Mouse (Mus musculus) layer of hippocampus, adult 8-10 months (tissue): ENCODE data around the gene Optc. TPM values are rescaled to one million over a fixed set of nuclear protein-coding genes. Genes with fewer than 3 reads are reported as not detected.

Source experiments
- DNase-seq, 2 experiments: peaks; one replicate each; pipeline ENCODE4 v3.0.0; 2022; ENCODE audit warnings: low spot score in 2 of 2
- total RNA-seq, 4 experiments: library from RNA; stranded (reverse); gene quantifications; 2 replicates each; pipeline ENCODE4 v1.2.4; 2022

Gene Optc
- total RNA-seq, 4 experiments from 2014 or later: 0.21 to 0.67 (median 0.53) TPM

DNA sequence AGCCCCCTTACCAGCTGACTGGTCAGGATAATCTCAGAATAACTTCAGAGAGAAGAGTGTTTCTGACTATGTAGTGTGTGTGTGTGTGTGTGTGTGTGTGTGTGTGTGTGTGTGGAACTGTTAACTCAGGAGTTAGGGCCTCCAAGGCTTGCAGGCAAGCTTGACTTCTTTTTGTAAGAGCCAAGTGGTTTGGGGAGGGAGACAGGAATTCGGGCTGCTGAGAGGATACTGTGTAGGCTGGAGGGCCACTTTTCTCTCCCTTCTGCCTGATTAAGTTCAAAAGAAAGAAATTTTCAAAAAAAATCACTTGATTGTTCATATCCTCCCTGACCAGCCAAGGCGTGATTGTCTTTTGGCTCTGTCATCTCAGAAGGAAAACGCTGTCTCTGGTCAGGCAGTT is 12.6 kb upstream of the Optc start:
- DNase-seq: no peak

DNA sequence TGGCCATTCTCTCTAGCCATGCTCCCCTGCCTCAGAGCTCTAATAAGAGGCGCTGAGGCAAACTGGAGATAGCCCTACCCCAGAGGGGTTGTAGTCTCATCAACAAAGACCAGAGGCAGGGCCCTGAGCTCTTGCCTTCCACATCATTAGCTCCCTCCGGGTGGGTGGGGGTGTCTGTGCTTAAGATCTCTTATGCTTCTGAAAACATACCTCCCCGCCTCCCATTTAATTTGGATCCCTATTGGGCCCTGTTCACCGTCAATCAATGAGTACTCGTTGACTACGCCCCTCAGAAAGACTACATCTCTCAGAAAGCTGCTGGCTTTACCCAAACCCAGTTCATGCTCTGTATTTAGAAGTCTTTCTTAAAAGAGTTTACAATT is 10.3 kb upstream of the Optc start:
- no peak for DNase-seq

DNA sequence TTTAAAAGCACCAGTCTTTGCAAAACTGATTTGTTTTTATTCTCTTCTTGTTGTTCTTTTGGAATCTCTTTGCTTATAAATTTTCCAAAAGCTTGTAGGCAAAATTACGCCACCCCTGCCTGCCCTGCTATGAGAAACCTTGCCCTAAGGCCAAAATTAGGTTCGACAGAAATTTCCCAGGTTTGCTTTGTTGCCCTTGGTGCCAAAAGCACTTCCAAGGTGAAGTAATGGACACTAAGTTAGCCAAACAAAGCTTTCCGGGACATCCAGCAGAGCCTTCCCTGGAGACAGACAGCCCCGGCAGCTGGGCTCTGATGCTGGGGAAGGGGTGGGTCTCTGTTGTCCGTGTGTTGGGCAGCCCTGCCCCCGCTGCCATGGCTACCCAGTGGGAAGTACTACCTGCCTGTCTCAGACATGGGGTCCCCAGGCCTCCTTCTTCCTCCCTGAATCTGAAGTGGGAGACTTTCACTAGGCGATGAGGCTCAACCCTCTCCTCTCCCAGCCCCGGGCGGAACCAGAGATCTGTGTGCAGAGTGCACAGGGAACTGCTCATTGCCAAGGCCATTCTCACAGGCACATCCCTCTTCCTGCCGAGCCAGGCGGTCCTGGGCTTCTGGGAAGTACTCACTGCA is 9.8 kb upstream of the Optc start:
- DNase-seq: no peak

DNA sequence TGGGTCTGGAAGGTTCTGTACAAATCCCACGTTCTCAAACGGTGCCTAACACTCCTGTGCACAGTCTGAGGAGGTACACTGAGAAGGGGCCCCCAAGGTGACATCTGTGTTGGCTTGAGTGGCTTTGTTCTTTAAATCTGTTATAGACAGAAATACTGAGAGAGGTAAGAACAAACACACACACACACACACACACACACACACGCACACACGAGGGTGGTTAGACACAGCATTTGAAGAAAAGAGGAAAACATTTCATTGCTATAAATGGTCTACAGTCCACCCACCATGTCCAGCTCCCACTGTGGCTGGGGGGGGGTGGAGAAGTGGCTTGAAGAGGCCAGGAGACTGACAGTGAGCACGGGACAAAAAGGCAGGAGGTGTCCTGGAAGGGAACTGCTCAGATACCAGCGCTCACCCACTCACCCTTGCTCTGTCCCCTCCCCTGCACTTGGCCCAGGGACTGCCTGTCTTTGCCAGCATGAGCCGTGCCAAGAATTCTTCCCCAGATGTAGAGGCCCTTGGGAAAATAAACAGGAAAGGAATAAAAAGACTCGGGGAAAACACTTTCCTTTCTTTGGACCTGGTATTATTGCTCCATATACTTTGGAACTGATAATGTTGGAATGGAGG is 8.0 kb upstream of the Optc start:
- DNase-seq: peak in 1 of 2 experiments; percentile 52

DNA sequence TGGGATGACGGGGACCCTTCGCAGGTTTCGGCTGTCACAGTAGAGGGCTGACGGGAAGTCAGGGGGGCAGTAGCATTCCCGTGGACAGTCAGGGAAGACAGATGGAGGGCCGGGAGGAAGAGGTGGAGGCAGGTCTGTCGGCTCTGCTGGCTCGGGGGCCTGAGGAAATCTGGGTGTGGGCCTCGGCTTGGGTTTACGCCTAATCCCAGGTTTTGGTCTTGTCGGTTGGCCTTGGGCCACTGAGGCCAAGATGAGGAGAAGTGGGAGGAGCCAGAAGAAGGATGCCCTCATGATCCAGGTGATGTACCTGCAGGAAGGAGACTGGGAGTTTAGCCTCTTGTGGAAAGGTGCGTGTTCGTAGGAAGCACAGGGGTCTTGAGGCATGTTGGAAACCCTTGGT is 7.3 kb upstream of the Optc start:
- no peak for DNase-seq

DNA sequence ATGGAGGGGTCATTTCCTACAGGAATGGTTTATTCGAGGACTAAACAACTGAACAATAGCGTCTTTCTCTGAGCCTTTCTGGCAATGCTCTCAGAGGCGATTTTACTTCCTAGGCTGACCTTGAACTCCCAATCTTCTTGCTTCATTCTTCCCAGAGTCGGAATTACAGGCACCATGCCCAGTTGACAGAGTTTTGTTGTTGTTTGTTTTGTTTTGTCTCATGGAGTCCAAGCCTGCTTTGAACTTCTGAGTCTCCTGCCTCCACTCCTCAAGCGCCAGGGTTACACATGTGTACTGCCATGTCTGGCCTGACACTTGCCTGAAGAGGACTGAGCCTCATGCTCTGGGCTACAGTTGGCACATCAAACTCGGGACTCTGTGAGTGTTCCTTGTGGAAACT is 5.2 kb upstream of the Optc start:
- DNase-seq: no peak

DNA sequence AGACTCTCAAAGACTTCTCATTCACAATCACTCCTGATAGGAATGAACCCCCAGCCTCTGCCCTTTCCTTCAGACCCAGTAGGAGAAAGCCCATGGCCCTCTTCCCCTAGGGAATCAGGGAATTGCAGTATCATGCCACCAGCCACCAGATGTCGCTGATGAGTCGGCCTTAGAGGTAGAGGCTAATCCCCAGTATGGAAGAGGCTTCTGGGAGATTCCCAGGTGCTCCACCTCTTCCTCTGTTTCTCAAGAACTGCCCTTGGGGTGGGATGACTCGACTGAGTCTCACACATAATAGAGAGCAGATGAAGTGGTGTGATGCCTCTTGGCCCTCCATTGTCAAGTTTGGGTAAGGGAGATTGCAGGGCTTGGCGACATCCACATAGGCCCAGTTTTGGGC is 3.7 kb upstream of the Optc start:
- DNase-seq: peak in 1 of 2 experiments; percentile 46

DNA sequence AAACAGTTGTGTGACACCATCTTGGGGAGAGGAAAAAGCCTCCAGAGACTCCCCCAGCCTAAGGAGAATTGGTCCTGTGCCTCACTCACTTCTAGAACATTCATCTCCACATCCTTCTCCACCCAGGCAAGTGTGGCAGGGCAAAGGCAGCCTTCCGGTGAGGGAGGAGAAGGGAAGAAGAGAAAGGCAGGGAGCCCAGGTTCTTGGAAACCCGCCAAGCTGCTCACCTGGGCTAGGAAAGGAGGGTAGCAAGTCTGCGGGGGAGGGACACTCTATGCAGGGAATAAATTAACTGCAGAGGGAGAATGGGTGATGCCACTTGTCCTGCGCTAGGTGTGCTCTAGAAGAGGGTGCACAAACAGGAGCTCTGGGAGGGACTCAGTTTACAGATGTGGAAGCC is 3.2 kb upstream of the Optc start:
- no peak for DNase-seq

DNA sequence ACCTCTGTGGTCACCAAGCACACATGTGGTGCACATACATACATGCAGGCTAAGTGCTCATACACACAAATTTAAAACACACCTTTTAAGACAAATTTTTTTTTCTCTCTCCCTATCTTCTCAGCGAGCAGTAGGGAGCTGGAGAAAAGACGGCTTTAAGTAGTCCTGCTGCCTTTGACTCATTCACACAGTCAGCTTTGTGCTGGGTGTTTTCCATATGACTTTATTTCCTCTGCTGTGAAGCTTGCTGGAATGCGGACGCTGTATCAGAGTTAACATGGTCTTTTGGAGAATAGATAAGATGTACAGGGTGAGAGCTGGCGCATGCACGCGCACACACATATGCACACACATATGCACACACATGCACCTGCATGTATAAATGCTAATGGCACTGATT is 2.3 kb upstream of the Optc start:
- no peak for DNase-seq

DNA sequence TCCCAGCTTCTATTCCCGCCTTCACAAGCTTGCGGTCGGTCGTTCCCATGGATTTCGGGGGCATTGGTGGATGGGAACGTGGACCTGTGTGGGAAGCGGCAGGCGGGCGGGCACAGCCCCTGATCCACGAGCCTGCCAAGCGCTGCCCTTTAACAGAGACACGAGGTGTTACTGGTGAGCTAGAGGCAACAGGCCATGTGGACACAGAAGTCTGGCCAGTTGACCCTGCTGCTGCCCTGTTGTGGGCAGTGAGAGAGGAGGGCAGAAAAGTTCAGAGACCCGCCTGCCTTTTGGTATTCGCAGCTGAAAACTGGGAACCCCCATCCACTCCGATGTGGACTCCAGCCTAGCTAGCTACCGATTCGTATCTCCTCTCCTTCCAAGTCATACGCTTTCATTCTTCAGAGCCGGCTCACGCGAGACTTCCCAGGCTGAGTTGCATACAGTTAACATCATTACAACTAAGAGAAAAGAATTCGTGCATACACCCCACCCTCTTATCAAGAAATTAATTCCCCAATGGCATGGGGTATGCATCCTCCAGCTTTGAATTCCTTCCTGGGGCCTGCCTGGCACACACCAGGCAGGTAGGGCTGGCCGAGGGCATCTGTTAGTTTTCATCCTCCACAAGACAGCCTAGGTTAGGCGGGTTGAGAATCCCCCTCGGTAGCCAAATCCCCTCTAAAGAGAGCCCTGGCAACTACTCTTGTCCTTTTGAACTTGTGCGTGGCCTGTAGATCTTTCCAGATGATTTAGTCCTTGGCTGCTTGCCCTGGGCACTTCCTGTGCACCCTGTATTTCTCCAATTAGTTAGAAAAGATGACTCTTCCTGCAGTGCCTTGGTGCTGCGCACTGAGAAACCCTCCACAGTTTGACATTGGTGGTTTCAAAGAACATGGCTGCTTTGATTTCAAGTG is 1.1 kb upstream of the Optc start:
- DNase-seq: no peak

DNA sequence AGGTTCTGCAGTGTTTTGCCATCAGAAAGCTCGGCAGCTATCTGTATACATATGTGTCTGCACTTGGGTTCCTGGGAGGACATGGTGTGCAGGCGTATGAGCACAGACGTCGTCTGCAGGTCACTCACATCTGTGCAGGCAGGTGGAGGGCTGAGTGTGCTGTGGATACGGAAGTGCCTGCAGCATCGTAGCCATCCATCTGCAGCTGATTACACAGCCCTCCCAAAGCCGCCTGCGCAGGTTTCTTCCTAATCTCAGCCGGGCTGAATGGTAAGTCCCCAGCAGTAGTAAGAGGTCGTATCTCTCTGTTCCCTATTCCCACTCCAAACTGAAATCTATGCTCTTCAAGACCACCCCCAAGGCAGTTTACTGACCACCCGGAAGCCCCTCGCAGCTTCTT is 1.4 kb downstream of the Optc start:
- no peak for DNase-seq

DNA sequence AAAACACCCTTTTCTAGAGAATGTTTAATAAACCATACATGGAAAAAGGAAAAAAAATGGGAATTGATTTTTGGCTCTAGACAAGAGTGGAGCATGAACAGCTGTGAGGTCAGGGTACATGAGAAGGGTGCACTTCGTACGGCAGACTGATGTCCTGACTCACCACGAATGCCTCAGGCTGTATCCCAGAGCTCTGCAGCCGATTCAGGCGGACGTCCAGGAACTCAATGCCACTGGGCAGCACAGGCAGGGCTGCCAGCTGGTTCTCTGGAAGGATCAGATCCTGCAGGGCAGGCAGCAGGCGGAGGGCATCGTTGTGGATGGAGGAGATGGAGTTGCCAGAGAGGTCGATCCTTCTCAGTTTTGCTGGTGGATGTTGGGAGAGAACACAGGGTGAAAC is 7.0 kb downstream of the Optc start:
- DNase-seq: no peak

DNA sequence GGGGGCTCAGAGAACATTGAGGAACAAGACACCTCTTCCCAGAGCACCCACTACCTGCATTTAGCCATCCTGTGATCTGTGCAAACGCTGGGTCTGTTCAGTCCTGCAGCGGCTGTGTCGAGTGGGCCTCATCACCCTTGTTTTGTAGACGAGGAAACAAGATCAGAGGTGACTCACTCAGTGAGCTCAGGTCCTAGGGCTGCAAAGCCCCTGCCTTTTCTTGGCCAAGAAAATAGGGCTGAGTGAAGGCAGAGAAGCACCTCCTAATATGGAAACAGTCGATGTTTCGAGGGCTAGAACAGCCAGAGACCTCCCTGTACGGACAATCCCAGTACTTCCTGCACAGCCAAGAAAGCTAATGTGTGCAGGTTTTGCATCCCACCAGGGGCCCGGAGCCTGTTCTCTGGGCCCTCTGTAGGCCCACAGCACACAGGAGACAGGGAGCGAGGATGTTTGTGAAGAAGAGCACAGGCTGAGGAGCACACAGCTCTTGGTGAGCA is 8.7 kb downstream of the Optc start:
- DNase-seq: no peak

DNA sequence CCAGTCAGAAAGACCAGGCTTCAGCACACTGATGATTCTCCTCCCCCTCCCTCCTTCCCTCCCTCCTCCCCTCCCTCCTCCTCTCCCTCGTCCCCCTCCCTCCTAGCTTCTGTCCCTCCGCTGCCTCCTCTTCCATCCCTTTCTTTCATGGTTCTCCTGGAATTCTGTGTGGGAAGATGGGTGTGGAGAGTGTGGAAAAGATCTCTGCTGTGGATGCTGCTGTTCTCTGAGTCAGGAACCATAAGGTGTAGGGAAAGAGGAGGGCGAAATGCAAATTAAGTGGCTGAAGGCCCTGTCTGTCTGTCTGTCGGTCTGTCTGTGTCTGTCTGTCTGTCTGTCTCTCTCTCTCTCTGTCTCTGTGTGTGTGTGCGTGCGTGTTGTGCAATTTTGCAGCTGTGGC is 10.5 kb downstream of the Optc start:
- no peak for DNase-seq

DNA sequence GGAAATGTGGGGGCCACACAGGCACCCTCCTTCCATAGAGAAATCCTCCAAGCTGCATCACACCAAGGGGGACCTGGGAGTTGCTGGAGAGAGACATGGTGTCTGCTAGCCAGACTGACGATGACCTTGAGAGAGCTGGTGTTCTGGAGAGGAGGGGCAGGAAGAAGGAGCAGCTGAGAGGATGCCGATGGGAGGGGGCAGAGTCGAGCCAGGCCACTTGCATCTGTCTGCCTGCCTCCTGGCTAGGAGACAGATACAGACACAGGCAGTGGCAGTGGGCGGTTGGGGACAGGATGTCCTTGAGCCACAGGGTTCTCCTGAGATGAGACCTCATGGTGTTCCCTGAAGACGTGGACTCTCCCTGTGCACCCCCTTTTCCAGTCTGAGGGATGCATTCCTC is 16.3 kb downstream of the Optc start:
- DNase-seq: no peak

DNA sequence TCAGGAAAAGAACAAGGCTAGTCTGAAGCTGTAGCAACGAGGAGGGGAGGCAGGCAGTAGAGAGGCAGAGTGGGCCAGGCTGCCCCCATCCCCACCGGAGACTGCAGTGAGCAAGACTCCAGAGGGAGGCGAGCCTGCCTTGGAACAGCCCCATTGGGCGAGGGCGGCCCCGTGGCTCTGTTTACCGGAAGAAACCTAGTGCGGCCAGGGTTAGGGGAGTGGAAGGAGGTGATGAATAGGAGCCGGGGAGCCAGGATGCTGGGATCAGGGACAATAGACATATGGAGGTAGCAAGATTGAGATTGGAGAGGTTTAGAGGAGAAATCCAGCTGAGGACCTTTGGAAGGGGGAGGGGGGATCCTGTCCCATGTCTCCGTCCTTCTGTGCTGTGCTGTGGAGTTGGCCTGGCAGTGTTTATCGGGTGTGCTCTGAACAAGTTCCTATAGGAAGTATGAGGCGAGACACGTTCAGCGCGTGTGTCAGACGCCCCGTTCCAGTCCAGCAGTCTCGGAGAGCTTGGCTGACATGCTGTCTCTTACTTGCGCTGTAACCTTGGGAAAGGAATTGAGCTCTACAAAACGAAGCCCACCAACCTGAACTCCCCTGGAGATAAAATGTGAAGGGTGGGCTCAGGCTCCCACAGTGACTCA is 17.7 kb downstream of the Optc start:
- DNase-seq: no peak

DNA sequence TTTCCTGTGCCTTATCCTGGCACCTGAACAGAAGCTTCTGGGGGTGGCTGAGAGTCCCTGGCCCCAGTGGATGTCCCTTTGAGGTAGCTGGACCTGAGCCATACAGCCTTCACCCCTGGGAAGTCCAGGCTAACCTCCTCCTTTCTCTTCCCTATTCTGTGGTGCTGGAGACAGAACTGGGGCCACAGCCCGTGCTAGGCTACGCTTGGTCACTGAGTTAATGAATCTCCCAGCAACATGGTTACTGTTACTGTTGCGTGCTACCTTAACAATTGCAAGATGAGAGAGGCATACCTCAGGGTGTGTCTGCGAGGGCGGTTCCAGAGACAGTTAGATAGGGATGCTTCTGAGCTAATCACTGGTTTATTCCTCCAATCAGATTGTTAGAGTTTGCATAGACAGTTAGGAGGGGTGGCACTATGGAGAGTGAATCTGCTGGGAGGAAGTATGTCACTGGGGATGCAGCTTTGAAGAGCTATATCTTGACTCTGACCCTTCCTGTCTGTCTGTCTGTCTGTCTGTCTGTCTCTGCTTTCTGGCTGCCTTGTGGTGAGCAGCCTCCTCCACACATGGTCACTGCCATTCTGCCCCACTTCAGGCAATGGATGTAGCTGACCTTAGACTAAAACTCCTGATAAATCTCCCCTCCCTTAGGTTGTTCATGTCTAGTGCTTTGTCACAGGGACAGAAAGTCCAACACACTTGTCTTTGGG is 20.1 kb downstream of the Optc start:
- DNase-seq: no peak

DNA sequence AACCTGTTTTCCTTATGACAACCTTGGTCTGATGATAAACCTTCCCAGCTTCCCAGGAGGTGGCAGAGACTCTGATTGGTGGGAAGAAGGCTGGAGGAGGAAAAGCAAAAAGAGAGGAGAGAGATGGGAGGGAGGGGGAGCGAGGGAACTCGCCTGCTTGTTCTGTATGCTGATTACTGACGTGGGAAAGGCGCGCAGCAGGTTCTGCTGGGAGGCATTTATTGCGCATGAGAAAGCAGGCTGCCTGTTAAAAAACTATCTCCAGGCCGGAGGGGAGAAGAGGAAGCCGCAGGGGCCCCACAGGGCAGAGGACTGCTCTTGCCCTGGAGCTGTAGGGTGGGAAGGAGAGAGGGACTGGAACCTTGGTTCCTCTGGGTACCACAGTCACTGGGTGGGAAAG is 20.8 kb downstream of the Optc start:
- peak; percentile 61 to 66 for DNase-seq

DNA sequence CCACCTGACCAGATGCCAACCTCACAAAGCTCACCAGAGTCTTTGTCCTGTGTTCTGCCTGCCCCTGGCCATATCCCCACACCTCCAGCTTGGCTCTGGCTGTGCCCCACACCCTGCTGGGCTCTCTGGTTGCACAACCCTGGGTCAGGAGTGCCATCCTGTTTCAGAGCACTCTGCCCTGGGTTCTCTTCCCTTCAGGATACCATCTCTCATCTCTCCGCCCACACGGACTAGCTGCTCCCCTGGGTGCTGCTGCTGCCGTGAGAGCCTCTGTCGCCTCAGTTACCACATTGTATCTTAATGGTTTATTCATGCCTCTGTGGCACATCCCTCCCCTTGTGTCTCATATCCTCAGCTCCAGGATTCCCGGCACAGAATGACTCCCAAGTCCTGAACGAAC is 21.4 kb downstream of the Optc start:
- no peak for DNase-seq

DNA sequence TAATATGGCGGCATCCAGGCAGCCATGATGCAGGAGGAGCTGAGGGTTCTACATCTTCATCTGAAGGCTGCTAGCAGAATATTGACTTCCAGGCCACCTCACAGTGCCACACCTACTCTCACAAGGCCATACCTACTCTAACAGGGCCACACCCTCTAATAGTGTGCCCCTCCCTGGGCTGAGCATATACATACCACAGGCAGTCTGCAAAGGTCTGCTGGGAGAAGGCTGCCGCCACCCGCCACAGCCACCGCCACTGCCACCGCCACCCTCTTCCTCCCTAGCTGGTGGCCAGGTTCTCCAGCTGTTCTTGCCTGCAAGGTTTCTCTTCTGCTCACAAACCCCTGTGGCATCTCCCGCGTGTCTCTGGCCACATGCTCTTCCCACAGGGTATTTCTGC is 22.0 kb downstream of the Optc start:
- DNase-seq: no peak

DNA sequence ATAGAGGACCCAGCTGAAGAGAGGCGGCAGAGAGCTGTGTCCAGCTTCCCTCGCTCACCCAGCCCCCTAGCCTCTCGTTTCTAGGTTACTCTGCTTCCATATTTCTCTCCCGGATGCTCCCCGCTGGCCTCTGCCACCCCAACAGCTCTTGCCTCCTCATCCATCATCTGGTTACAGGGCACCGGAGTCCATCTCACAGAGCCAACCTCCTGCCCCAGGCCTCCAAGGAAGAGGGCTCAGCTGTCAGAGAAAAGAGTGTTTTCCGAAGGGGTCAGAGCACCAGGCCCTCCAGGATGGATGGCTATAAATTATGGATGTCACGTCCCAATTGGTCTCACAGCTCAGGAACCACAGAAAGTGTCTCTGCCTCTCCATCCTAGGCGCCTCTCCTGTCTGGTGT is 23.1 kb downstream of the Optc start:
- no peak for DNase-seq
